Mouse (Mus musculus) mesoderm, embryonic 11.5 days (tissue): ENCODE data around the gene Vax2.

Source experiments
- DNase-seq: peaks from one replicate; pipeline ENCODE4 v3.0.0-alpha.2; 2012; ENCODE audit warnings: low read depth, low spot score

Vax2 gene

GRCm38 (mm10) chr6:83711725-83712475 is 836 bp downstream of the Vax2 start:
- DNase-seq = no peak

- no peak for DNase-seq
Observed at GRCm38 (mm10) chr6:83713271-83714136, 2.4 kb downstream of the Vax2 start.

- DNase-seq = no peak
Observed at GRCm38 (mm10) chr6:83714221-83715123, 3.4 kb downstream of the Vax2 start.

GRCm38 (mm10) chr6:83715461-83716196 is 4.6 kb downstream of the Vax2 start:
- no peak for DNase-seq

GRCm38 (mm10) chr6:83717026-83717425 is 6.0 kb downstream of the Vax2 start:
- no peak for DNase-seq

- no peak for DNase-seq
Observed at GRCm38 (mm10) chr6:83722526-83722925, 11.5 kb downstream of the Vax2 start.

GRCm38 (mm10) chr6:83727178-83727577 is 16.1 kb downstream of the Vax2 start:
- DNase-seq = no peak

- no peak for DNase-seq
Observed at GRCm38 (mm10) chr6:83728488-83728887, 17.4 kb downstream of the Vax2 start.

- DNase-seq = no peak
Observed at GRCm38 (mm10) chr6:83729350-83729970, 18.4 kb downstream of the Vax2 start.

- peak; percentile 77 for DNase-seq
Observed at GRCm38 (mm10) chr6:83731128-83731527, 20.1 kb downstream of the Vax2 start.

GRCm38 (mm10) chr6:83737311-83737710 is 26.2 kb downstream of the Vax2 start:
- DNase-seq = no peak

GRCm38 (mm10) chr6:83738596-83738995 is 27.5 kb downstream of the Vax2 start:
- DNase-seq = no peak

- DNase-seq = no peak
Observed at GRCm38 (mm10) chr6:83742761-83743160, 31.7 kb downstream of the Vax2 start, which contains the start of gene Atp6v1b1. Gene Atp6v1b1, plus strand, starts transcription at chr6:83742990.

- DNase-seq = no peak
Observed at GRCm38 (mm10) chr6:83743212-83743611, 32.1 kb downstream of the Vax2 start.

- no peak for DNase-seq
Observed at GRCm38 (mm10) chr6:83744126-83744525, 33.1 kb downstream of the Vax2 start.

- DNase-seq = no peak
Observed at GRCm38 (mm10) chr6:83744557-83744956, 33.5 kb downstream of the Vax2 start.

- no peak for DNase-seq
Observed at GRCm38 (mm10) chr6:83745466-83745865, 34.4 kb downstream of the Vax2 start.

- DNase-seq = no peak
Observed at GRCm38 (mm10) chr6:83749286-83749685, 38.2 kb downstream of the Vax2 start.

- DNase-seq = peak; percentile 70
Observed at GRCm38 (mm10) chr6:83750171-83750684, 39.2 kb downstream of the Vax2 start.

- no peak for DNase-seq
Observed at GRCm38 (mm10) chr6:83756051-83756450, 45.0 kb downstream of the Vax2 start.
